Mouse (Mus musculus) lung, embryonic 14.5 days (tissue): Measurements from ENCODE around the gene Slfn4. TPM values are rescaled to one million over a fixed set of nuclear protein-coding genes. Genes with fewer than 3 reads are reported as not detected.
"Not testable (repeated sequence)": the region's sequence is repeated elsewhere in the genome, so short reads cannot be mapped to it uniquely, and the experiment has no call there.

Source experiments
- ATAC-seq: fragments of 200-750 bp; cut with Nextera tagmentation; 2 replicates; pipeline ENCODE4 v1.8.0; 2017; ENCODE audit warnings: mild to moderate bottlenecking, moderate TSS enrichment, moderate library complexity; ENCODE audit not compliant: insufficient read depth
- DNase-seq: peaks from one replicate; pipeline ENCODE4 v3.0.0-alpha.2; 2015
- H3K27ac ChIP-seq: fragments of 300-500 bp; sonication (generic); 2 replicates; pipeline ENCODE4 v1.5.1; 2014; ENCODE audit warnings: low read depth, mild to moderate bottlenecking, moderate library complexity
- H3K27me3 ChIP-seq: fragments of 300-500 bp; sonication (generic); 2 replicates; pipeline ENCODE4 v1.6.1; 2014; ENCODE audit warnings: low read length, control low read depth; ENCODE audit not compliant: insufficient read depth
- H3K36me3 ChIP-seq: fragments of 300-500 bp; sonication (generic); 2 replicates; pipeline ENCODE4 v1.6.1; 2014; ENCODE audit warnings: control low read depth; ENCODE audit not compliant: insufficient read depth
- H3K4me1 ChIP-seq: fragments of 300-500 bp; sonication (generic); 2 replicates; pipeline ENCODE4 v1.6.1; 2014; ENCODE audit warnings: antibody characterized with exemption, control low read depth; ENCODE audit not compliant: insufficient read depth
- H3K4me2 ChIP-seq: fragments of 300-500 bp; sonication (generic); 2 replicates; pipeline ENCODE4 v1.6.1; 2014; ENCODE audit warnings: mild to moderate bottlenecking
- H3K4me3 ChIP-seq: fragments of 300-500 bp; sonication (generic); 2 replicates; pipeline ENCODE4 v1.5.1; 2014; ENCODE audit warnings: low read depth, low read length
- H3K9ac ChIP-seq: fragments of 300-500 bp; sonication (generic); 2 replicates; pipeline ENCODE4 v1.6.1; 2014
- H3K9me3 ChIP-seq: fragments of 300-500 bp; sonication (generic); 2 replicates; pipeline ENCODE4 v1.6.1; 2016; ENCODE audit warnings: low read depth, low read length, control low read depth
- CTCF ChIP-seq: IDR thresholded peaks from 2 replicates; pipeline ENCODE4 v1.5.1; 2016; ENCODE audit warnings: antibody characterized with exemption, low read depth
- WGBS: fragments of 180-500 bp; shearing (Covaris S2); extraction: QIAGEN DNeasy Blood & Tissue Kit; methylation state at CpG from one replicate; pipeline ENCODE4 v1.1.7; 2014; 5-methylcytosine and 5-hydroxymethylcytosine counted together
- polyA plus RNA-seq: library from polyadenylated mRNA; unstranded; fragments of >200 nt; fragmentation: Nextera tagmentation; extraction: Ambion mirVana; gene quantifications from 2 replicates; pipeline ENCODE4 v1.2.1, GENCODE M21; 2014

Gene Slfn4
- polyA plus RNA-seq, 1 experiment from 2014 or later, result not detected

DNA sequence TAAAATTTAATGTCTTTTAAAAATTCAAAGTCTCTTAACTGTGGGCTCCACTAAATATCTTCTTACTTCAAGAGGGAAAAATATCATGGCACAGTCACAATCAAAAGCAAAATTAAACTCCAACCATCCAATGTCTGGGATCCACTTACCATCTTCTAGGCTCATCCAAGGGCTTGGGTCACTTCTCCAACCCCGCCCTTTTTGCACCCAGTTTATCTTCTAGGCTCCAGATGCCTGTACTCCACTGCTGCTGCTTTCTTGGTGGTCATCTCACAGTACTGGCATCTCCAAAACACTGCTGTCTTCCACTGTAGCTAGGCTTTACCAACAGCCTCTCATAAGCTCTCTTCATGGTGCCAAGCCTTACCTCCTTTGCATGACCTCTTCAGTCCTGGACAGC, 41.1 kb downstream of the Slfn4 start:
- Histone ChIP-seq H3K4me3 (no peak overlapping the region), H3K4me2 (no peak overlapping the region), H3K27me3 (no peaks in the 10 kb centered on the region), H3K9ac (no peak overlapping the region), H3K4me1 (no peaks in the 10 kb centered on the region), H3K9me3 (no peaks in the 10 kb centered on the region), H3K36me3 (no peaks in the 10 kb centered on the region), H3K27ac (no peak overlapping the region)
- ATAC-seq (no peak), DNase-seq (no peak)
- 67% methylated on average over 1 of the region's 1 CpGs for WGBS
- no peak for TF ChIP-seq CTCF

DNA sequence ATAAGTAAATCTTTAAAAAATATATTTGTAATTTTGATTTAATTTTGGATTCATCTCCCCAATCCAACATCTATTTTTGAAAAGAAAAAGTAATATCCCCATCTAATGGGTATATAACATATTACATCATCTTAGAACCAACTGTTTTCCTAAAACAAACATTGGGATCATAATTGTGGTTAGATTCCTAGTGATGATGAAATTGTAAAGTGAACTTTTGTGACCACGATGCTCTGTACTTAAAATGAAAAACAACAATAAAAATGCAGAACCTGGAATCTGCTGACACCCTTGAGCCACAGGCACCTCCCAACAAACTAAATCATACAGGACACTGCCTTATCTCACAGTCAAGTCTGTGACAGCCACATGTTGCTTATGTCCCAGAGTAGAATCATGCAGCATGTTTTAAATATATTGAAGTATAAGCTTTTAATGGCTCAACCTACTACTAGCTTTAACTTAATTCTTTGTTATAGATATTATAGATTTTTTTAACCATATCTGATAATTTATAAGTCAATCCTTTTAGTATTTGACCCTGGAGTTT, 46.4 kb downstream of the Slfn4 start:
- no peaks in the 10 kb centered on the region for H3K9me3 ChIP-seq
- H3K4me2 ChIP-seq, result no peak overlapping the region
- no peak for TF ChIP-seq CTCF
- DNase-seq, result no peak
- no peaks in the 10 kb centered on the region for H3K36me3 ChIP-seq
- H3K9ac ChIP-seq, result no peak overlapping the region
- 71% methylated on average over 1 of the region's 1 CpGs for WGBS
- H3K4me1 ChIP-seq, result no peaks in the 10 kb centered on the region
- no peak for ATAC-seq
- no peak overlapping the region for H3K4me3 ChIP-seq
- H3K27ac ChIP-seq, result no peak overlapping the region
- no peaks in the 10 kb centered on the region for H3K27me3 ChIP-seq

DNA sequence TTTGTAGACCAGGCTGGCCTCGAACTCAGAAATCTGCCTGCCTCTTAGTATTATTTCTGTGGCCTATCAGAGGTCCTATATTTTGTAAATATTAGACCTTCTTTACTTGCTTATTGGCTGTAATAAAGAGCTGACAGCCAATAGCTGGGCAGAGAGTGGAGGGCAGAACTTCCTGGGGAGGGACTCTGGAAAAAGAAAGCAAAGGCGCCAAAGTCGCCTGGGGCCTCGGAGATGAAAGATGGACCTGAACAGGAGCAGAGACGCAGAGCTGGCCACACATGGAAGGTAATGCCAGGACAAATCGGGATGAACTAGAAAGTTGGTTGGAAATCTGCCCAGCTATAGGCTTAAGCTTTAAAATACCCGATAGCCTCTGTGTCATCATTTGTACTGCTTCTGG, 48.4 kb downstream of the Slfn4 start:
- DNase-seq (peak; percentile 0), ATAC-seq (no peak)
- Histone ChIP-seq H3K4me1 (no peaks in the 10 kb centered on the region), H3K9me3 (no peaks in the 10 kb centered on the region), H3K4me3 (no peak overlapping the region; the same call in 1 of the 2 replicates), H3K4me2 (peak overlapping the region; percentile 7; the same call in 1 of the 2 replicates), H3K36me3 (no peaks in the 10 kb centered on the region), H3K9ac (no peak overlapping the region), H3K27ac (no peak overlapping the region), H3K27me3 (no peaks in the 10 kb centered on the region)
- no peak for TF ChIP-seq CTCF
- WGBS, result 71% methylated on average over 7 of the region's 7 CpGs

DNA sequence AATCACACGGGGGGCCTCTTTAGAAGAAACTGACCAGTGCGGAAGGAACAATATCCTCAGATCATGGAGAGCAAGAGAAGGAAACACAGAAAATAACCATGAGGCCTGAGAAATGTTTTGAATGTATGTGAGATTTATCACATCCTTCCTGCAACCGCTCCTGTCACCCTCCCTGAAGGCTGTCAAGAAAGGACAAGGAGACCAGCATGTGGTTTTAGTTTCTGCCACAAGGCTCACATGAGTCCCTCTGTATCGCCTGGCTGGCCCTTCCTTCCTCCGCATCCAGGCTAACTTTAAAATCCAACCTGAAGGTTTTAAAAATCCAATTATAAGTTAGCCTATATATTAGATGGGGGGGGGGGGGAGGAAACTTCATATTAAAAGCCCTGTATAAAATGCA, 48.8 kb downstream of the Slfn4 start:
- H3K4me3 ChIP-seq, H3K9ac ChIP-seq, H3K9me3 ChIP-seq, ATAC-seq, H3K27me3 ChIP-seq, H3K27ac ChIP-seq, H3K36me3 ChIP-seq, H3K4me1 ChIP-seq: not testable (repeated sequence)
- peak overlapping the region; percentile 7; the same call in 1 of the 2 replicates for H3K4me2 ChIP-seq
- DNase-seq, result peak; percentile 0
- 69% methylated on average over 5 of the region's 5 CpGs for WGBS

DNA sequence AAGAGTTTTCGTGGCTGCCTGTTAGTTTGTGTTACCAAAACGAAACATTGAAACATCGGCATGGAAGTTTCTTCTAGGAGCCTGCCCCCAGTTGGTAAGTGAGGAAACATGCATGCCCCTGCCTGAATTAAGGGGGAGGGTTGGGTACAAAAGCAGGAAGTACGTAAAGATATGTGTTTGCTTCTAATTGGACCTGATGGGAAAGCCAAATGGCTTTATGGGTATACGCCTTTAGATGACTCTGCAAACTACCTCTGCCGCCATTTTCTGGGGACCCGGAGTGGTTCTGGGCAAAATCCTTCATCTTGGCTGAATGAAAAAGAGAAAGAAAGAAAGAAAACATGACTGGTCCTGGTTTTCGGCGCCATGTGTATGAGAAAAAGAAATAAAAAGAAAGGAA, 49.2 kb downstream of the Slfn4 start:
- H3K27me3 ChIP-seq, result no peaks in the 10 kb centered on the region
- H3K9me3 ChIP-seq, result no peaks in the 10 kb centered on the region
- H3K4me1 ChIP-seq, result no peaks in the 10 kb centered on the region
- no peak overlapping the region for H3K27ac ChIP-seq
- no peak overlapping the region for H3K4me2 ChIP-seq
- no peak for ATAC-seq
- no peak overlapping the region for H3K9ac ChIP-seq
- peak; percentile 0 for DNase-seq
- H3K4me3 ChIP-seq, result no peak overlapping the region
- WGBS, result 79% methylated on average over 9 of the region's 9 CpGs
- TF ChIP-seq CTCF, result no peak
- H3K36me3 ChIP-seq, result no peaks in the 10 kb centered on the region

DNA sequence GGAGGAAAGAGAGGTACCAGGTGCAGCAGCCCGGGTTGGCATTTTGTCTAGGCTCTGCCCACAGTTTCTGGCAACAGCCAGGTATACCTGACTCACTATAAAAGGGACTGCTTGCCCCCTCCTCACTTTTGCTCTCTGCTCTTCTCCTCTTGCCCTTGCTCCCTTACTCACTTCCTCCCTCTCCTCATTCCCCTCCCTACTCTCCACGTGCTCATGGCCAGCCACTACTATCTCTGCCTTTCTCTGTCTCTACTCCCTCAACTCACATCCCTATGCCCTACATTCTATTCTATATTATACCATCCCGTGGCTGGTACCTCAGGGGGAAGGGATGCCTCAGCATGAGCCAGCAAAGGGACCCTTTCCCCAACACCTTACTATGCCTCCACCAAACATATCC, 49.8 kb downstream of the Slfn4 start:
- no peak for TF ChIP-seq CTCF
- Histone ChIP-seq H3K4me2 (no peak overlapping the region), H3K27me3 (no peaks in the 10 kb centered on the region), H3K9ac (no peak overlapping the region), H3K27ac (no peak overlapping the region), H3K36me3 (no peaks in the 10 kb centered on the region), H3K4me3 (no peak overlapping the region; the same call in 1 of the 2 replicates), H3K4me1 (no peaks in the 10 kb centered on the region), H3K9me3 (no peaks in the 10 kb centered on the region)
- 59% methylated on average over 3 of the region's 3 CpGs for WGBS
- DNase-seq, result no peak
- no peak for ATAC-seq

DNA sequence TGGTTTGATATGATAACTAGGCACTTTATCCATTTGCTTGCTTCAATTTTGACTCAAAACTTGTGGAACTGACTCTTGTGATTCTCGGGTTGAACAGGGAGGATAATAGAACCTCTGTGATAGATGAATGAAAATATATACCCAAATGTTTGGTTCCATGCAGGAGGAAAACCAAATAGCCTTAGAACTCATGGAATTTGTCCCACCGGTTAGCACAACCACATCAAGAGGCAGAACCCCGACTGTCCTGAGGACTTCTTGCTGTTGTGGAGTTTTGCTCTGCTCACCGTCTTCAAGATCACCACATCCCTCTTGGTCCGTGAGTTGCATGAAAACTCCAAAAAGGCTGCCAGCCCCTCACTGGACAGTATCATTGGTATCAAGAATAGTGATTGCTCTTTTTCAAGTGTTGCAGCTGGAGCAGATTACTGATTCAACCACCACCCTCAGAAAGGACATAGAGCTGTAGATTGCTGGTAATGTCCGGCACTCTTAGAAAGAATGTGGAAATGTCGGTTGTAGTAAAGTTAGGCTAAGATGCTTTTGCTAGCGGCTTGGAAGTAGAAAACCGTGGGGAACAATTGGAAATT, 50.5 kb downstream of the Slfn4 start:
- Histone ChIP-seq H3K4me1 (no peaks in the 10 kb centered on the region), H3K9ac (no peak overlapping the region), H3K27me3 (no peaks in the 10 kb centered on the region), H3K36me3 (no peaks in the 10 kb centered on the region), H3K4me3 (no peak overlapping the region; the same call in 1 of the 2 replicates), H3K27ac (no peak overlapping the region), H3K4me2 (no peak overlapping the region; the same call in 1 of the 2 replicates), H3K9me3 (no peaks in the 10 kb centered on the region)
- WGBS, result 87% methylated on average over 9 of the region's 9 CpGs
- no peak for TF ChIP-seq CTCF
- DNase-seq (no peak), ATAC-seq (no peak)
